Mouse (Mus musculus): ENCODE data around the gene Ccdc58.
"Not testable (repeated sequence)": the region's sequence is repeated elsewhere in the genome, so short reads cannot be mapped to it uniquely, and the experiment has no call there.

The Ccdc58 gene

GRCm38 (mm10) chr16:36074772-36075171 is 3.3 kb downstream of the Ccdc58 start:
- DNase-seq (ENCODE audit: low spot score in 2 of 2) = no peak

DNA sequence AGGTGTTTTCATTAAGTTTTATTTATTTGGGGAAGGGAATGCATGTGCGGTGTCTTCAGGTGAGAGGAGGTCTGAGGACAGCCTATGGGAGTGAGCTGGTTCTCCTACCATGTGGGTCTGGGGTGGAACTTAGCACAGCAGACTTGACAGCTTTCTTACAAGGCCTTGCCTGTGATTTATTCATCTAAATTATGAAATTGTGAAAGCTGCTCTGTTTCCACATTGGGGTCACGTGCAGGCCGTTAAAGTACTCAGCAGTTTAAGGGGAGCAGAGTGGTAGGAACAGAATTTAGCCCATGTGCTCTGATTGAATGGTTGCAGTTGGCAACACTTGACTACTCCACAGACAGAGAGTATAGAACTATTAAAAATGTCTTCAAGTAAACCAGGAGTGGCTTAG is 8.4 kb downstream of the Ccdc58 start:
- no peak for DNase-seq (ENCODE audit: low spot score in 2 of 2)

- no peak for DNase-seq (ENCODE audit: low spot score in 2 of 2)
These were observed 16.4 kb downstream of the Ccdc58 start for GRCm38 (mm10) chr16:36087846-36088245.

GRCm38 (mm10) chr16:36089065-36089464 is 17.6 kb downstream of the Ccdc58 start:
- DNase-seq (ENCODE audit: low spot score in 2 of 2) = no peak

DNA sequence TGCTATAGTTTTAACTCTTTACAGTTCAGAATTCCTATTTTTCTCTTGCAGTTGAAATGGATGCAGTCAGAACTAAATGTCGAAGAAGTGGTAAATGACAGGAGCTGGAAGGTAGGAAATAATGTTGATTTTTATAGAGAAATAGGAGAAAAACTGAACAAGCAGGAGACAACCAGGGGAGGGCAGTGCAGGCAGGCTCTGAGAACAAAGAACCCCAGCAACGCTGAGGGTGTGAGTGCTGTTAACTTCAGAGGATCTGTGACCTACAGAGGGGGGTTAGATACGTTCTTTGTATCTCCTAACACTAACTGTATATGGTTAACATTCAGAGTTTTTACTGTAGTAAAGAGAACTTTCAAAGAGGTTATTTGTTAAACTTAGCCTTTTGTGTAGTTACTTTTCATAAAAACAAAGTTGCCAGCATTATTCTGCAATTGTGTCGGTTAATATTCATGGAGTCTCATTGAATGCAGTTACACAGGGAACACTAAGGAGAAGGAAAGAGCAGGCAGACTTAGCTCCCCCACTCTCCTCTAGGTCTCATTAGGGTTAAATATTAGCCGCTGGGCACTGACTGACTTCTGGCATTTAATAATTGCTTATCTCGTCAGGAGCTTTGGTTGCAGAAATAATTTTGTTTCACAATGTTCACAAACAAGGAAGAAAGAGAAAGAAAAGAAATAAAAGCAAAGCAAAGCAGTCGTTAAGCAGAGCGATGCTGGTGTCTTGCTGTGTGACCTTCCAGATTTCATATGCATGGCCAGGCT is 18.5 kb downstream of the Ccdc58 start:
- no peak for DNase-seq (ENCODE audit: low spot score in 2 of 2)

GRCm38 (mm10) chr16:36090785-36091509 is 19.5 kb downstream of the Ccdc58 start:
- DNase-seq (ENCODE audit: low spot score in 2 of 2) = no peak

- no peak for DNase-seq (ENCODE audit: low spot score in 2 of 2)
These were observed 22.6 kb downstream of the Ccdc58 start for GRCm38 (mm10) chr16:36094079-36094478.

DNA sequence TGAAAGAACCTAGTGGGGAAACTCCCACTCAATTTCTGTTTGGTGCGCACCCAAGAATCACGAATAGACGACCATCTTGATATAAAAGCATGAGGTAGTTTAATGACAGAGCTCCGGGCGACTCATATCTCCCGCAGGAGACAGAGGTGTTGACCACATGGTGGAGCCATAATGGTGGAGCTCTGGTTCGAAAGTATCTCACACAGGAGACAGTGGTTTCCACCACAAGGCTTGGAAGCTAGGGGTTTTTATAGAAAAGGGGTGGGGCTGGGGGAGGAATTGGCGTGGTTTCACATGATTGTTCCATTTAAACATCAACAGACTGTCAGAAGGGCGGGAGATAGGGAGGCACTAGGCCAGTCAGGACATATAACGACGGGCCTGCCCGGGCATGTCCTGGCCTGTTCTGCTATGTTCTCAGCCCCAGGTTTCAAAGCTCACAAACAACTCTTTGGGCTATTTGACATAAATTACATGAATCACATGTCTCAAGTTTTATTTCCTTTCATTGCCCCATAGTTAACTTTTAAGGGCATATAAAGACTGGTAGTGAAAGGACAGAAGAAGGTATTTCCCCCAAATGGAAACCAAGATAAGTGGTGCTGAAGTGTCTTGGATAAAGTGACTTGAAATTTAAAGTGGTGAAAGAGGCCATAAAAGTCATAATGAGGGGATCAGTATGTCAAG is 26.5 kb downstream of the Ccdc58 start:
- DNase-seq (ENCODE audit: low spot score in 2 of 2) = not testable (repeated sequence)

DNA sequence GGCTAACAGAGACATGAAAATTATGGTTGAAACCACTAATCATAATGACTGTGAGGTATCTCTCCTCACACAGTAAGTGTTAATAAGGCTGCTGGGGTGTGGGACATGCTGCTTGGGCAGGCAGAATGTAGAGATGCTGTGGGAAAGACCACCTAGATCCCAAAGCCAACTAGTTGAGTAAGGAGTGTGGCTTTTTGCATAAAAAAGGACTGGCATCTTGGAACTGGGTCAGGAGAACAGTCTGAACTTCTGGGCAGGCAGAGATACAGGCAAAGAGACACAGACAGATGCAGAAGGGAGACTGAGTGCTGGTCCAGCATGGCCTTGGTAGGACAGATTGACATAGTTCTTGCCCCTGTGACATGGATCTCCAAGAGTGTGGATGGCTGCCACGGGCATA is 30.0 kb downstream of the Ccdc58 start:
- no peak for DNase-seq (ENCODE audit: low spot score in 2 of 2)

DNA sequence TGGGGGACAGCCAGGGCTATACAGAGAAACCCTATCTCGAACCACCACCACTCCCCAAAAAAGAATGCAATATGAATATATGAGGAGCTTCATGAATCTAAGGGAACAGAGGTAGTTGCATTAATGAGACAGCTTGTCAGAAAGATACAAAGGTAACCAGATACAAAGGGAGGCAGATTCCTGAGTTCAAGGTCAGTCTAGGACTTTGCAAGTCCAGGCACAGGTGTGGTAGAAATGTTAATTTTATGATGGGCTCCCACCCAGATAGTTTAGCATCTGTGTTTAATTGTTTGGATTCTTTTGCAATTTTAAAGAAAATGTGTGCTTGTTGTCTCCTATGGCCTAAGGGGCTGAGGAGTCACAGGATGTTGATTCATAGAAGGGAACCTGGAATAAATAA is 30.7 kb downstream of the Ccdc58 start:
- DNase-seq (ENCODE audit: low spot score in 2 of 2) = no peak

GRCm38 (mm10) chr16:36111486-36111885 is 40.0 kb downstream of the Ccdc58 start:
- not testable (repeated sequence) for DNase-seq (ENCODE audit: low spot score in 2 of 2)

DNA sequence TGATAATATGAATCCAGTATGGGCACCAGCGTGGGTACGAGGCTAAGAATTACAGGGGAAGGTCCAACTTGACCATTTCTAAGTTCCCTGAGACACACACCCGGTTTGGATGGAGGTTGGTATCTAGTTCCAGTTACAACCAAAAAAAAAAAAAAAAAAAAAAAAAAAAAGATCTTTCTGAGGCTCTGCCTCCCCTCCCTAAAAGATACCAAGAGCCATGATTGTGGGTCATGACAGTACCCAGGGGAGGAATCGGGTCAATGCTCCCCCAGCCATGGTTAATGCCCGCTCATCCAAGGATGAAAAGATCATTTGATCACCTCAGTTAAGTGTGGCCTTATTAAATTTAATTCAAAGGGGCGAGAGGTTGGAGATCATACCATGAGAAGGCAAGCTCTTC is 44.3 kb downstream of the Ccdc58 start:
- DNase-seq (ENCODE audit: low spot score in 2 of 2) = not testable (repeated sequence)

DNA sequence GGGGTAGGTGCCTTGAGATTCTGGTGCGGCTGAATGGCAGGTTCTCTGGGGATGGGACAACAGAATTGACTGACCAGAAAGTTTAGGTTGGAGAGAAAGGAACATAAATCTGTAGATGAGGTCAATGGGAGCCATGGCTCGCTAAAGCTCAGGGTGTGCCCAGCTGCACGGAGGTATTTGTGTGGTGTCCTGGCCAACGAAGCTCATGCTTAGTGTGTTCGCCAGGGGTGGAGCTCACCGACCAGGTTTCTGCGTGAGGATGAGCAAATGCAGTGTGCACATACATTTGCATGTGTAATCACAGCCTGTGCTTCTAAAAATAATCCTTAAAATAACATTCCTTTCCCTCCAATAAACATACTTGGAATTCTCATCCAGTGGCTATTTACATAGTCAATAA is 56.6 kb downstream of the Ccdc58 start:
- DNase-seq (ENCODE audit: low spot score in 2 of 2) = no peak

GRCm38 (mm10) chr16:36131141-36131540 is 59.7 kb downstream of the Ccdc58 start, which contains the start of gene Csta1:
Gene Csta1, minus strand, starts transcription at chr16:36131241.
- DNase-seq (ENCODE audit: low spot score in 2 of 2) = no peak

DNA sequence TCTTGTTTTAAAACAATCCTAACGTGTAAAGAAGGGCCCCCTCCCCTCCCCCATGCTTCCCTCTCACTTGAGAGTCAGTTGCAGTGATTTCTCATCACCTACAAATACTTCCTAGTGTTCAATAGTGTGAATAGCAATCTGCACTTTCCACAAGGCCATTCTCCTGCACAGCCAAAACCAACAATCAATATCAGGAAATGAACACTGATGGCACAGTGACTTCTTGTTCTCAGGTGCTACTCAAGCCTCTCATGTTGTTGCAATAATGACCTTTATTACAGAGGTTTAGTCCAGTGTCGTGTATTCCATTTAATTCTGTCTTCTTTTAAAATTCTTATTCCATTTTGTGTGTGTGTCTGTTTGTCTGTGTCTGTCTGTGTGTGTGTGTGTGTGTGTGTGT is 66.7 kb downstream of the Ccdc58 start:
- DNase-seq (ENCODE audit: low spot score in 2 of 2) = no peak

Data from urinary bladder, adult 18-20 months (tissue).